In genomic region chr7:40899376-40900265, GRCm38 (mm10) we compare ENCODE assay signal across 8 mouse cellular contexts. TPM values are rescaled to one million over a fixed set of nuclear protein-coding genes. Genes with fewer than 3 reads are reported as not detected.
DNase-seq lines count a peak whose midpoint lies in the region; ATAC-seq and TF ChIP-seq lines count a peak whose summit lies in the region.

No protein-coding gene starts in this region.

- under 1% methylated on average over 60 of the region's 61 CpGs for WGBS in kidney, embryonic 14.5 days
- WGBS in neural tube, embryonic 14.5 days = under 1% methylated on average over 56 of the region's 61 CpGs

- 0 out of 2 replicates have a peak, but pooled peaks cover 6% of the 10 kb centered on the region for H3K4me1 ChIP-seq in kidney, embryonic 14.5 days (ENCODE audit: control insufficient read depth, insufficient read depth, low read length)
- peaks cover 3% of the 10 kb centered on the region for H3K4me1 ChIP-seq in cortical plate, adult 2 months (ENCODE audit: control insufficient read depth, insufficient read depth, low read length)
- H3K4me1 ChIP-seq in neural tube, embryonic 14.5 days (ENCODE audit: control insufficient read depth, insufficient read depth, low read length) = peaks cover 17% of the 10 kb centered on the region; the same call in 1 of the 2 replicates

- intact Hi-C loops in left cerebral cortex, postnatal 4 days (cut with DNase I) = loop anchor here (5.0 to 10.0 kb wide), 3 partner anchors 507 to 1045 kb away; no protein-coding TSS in a partner anchor

- TF ChIP-seq POLR2A in cortical plate, adult 2 months (IDR thresholded peaks at IDR 0.05; ENCODE audit: extremely low read depth, insufficient read depth, low read length) = no peak

- no peak for DNase-seq in kidney, adult 8-10 months
- peak; percentile 19 to 47 for DNase-seq in frontal cortex, postnatal 10 days (ENCODE audit: low spot score in 2 of 2)
- DNase-seq in left cerebral cortex, postnatal 4 days = peak; percentile 19
- DNase-seq in urinary bladder, postnatal 25 days (ENCODE audit: low spot score) = no peak
- no peak for DNase-seq in spleen, postnatal 4 days (ENCODE audit: low spot score in 2 of 2)

- ATAC-seq in kidney, embryonic 14.5 days (ENCODE audit: low FRiP score, low TSS enrichment) = peak; percentile 51
- peak; percentile 38 for ATAC-seq in neural tube, embryonic 14.5 days (ENCODE audit: low read depth)

- H3K4me3 ChIP-seq in kidney, embryonic 14.5 days (ENCODE audit: low read length) = peak overlapping the region; percentile 57
- peak overlapping the region; percentile 81 for H3K4me3 ChIP-seq in cortical plate, adult 2 months (ENCODE audit: insufficient read depth, low read length)
- peak overlapping the region; percentile 70 for H3K4me3 ChIP-seq in neural tube, embryonic 14.5 days (ENCODE audit: low read depth, low read length)

- H3K9ac ChIP-seq in kidney, embryonic 14.5 days (ENCODE audit: low read depth, low read length) = peak overlapping the region; percentile 59
- H3K9ac ChIP-seq in neural tube, embryonic 14.5 days (replicated peaks; ENCODE audit: low read depth, low read length) = peak overlapping the region; percentile 73

- no peaks in the 10 kb centered on the region for H3K36me3 ChIP-seq in kidney, embryonic 14.5 days (ENCODE audit: control insufficient read depth, insufficient read depth, low read length)
- H3K36me3 ChIP-seq in neural tube, embryonic 14.5 days (ENCODE audit: control insufficient read depth, insufficient read depth, low read length) = no peaks in the 10 kb centered on the region

- H3K27ac ChIP-seq in kidney, embryonic 14.5 days (ENCODE audit: low read depth, low read length) = no peak overlapping the region
- peak overlapping the region; percentile 90 for H3K27ac ChIP-seq in cortical plate, adult 2 months (ENCODE audit: insufficient read depth, low read length)
- H3K27ac ChIP-seq in neural tube, embryonic 14.5 days (ENCODE audit: low read depth, low read length) = peak overlapping the region; percentile 60

- no peak for TF ChIP-seq CTCF in cortical plate, adult 2 months (IDR thresholded peaks at IDR 0.05; ENCODE audit: extremely low read depth, insufficient read depth, low read length)

- no peaks in the 10 kb centered on the region for H3K9me3 ChIP-seq in kidney, embryonic 14.5 days (ENCODE audit: control insufficient read depth, low read length)
- H3K9me3 ChIP-seq in neural tube, embryonic 14.5 days (ENCODE audit: control insufficient read depth, low read length) = no peaks in the 10 kb centered on the region

- H3K27me3 ChIP-seq in kidney, embryonic 14.5 days (ENCODE audit: control insufficient read depth, insufficient read depth, low read length) = peaks cover 66% of the 10 kb centered on the region
- H3K27me3 ChIP-seq in neural tube, embryonic 14.5 days (ENCODE audit: control insufficient read depth, insufficient read depth, low read length) = peaks cover 10% of the 10 kb centered on the region

- H3K4me2 ChIP-seq in kidney, embryonic 14.5 days (replicated peaks; ENCODE audit: low read depth, low read length) = peak overlapping the region; percentile 96
- H3K4me2 ChIP-seq in neural tube, embryonic 14.5 days (ENCODE audit: low read depth, low read length) = peak overlapping the region; percentile 93

RNA-seq across cellular contexts. Expression of gene Vstm2b, which starts 1.5 kb away (rescaled TPM):
- polyA plus RNA-seq in kidney, embryonic 14.5 days (2014; fragmentation: Nextera tagmentation; extraction: Ambion mirVana) = 8.9 and 10.1 TPM in 2 replicates
- polyA plus RNA-seq in cortical plate, adult 2 months (2012; rRNA removed) = 63.7 and 70.0 TPM in 2 replicates
- 10 to 100 TPM; 65.5 to 68.2 TPM for total RNA-seq in left cerebral cortex, postnatal 4 days (2021)
- polyA plus RNA-seq in neural tube, embryonic 14.5 days (2014; fragmentation: Nextera tagmentation; extraction: Ambion mirVana) = 37.0 and 39.5 TPM in 2 replicates

Comparison
In these comparisons a context has a peak if more than half of its experiments do, and no peak if none do; other contexts are left out.
1. DNase-seq: peak in frontal cortex, postnatal 10 days (2 of 2) and left cerebral cortex, postnatal 4 days (single experiment); none in kidney, adult 8-10 months (0 of 2), urinary bladder, postnatal 25 days (single experiment) and spleen, postnatal 4 days (0 of 2).
2. Peak in every context shown above with its lines, with median percentiles within 50 percentile points of each other: H3K4me3 ChIP-seq.